Mouse (Mus musculus): Measurements from ENCODE around the gene Bscl2.

Bscl2 gene

GRCm38 (mm10) chr19:8837251-8837791 is at the start of gene Bscl2:
TSS of gene Bscl2 (plus strand) at chr19:8837467.
- DNase-seq (ENCODE audit: low spot score in 2 of 2) = peak; percentile 68 to 77

- DNase-seq (ENCODE audit: low spot score in 2 of 2) = no peak
These were observed 48.7 kb upstream of the Bscl2 start for GRCm38 (mm10) chr19:8788521-8788920.

- DNase-seq (ENCODE audit: low spot score in 2 of 2) = no peak
These were observed 48.1 kb upstream of the Bscl2 start for GRCm38 (mm10) chr19:8789171-8789570.

- DNase-seq (ENCODE audit: low spot score in 2 of 2) = no peak
These were observed 47.1 kb upstream of the Bscl2 start for GRCm38 (mm10) chr19:8790171-8790570.

GRCm38 (mm10) chr19:8798264-8798946 is 38.9 kb upstream of the Bscl2 start, which contains the start of gene Polr2g:
TSS of gene Polr2g (minus strand) at chr19:8798577.
- peak; percentile 73 to 79 for DNase-seq (ENCODE audit: low spot score in 2 of 2)

GRCm38 (mm10) chr19:8798947-8799315 is 38.3 kb upstream of the Bscl2 start:
- no peak for DNase-seq (ENCODE audit: low spot score in 2 of 2)

GRCm38 (mm10) chr19:8802130-8802821 is 35.0 kb upstream of the Bscl2 start, which contains the start of gene Zbtb3:
TSS of gene Zbtb3 (plus strand) at chr19:8802555.
- DNase-seq (ENCODE audit: low spot score in 2 of 2) = peak; percentile 80 to 83

- no peak for DNase-seq (ENCODE audit: low spot score in 2 of 2)
These were observed 34.0 kb upstream of the Bscl2 start for GRCm38 (mm10) chr19:8803204-8803780.

GRCm38 (mm10) chr19:8803879-8804660 is 33.2 kb upstream of the Bscl2 start:
- DNase-seq (ENCODE audit: low spot score in 2 of 2) = no peak

- no peak for DNase-seq (ENCODE audit: low spot score in 2 of 2)
These were observed 30.5 kb upstream of the Bscl2 start for GRCm38 (mm10) chr19:8806810-8807209.

- DNase-seq (ENCODE audit: low spot score in 2 of 2) = no peak
These were observed 21.5 kb upstream of the Bscl2 start for GRCm38 (mm10) chr19:8815812-8816211.

GRCm38 (mm10) chr19:8817001-8817400 is 20.3 kb upstream of the Bscl2 start:
- DNase-seq (ENCODE audit: low spot score in 2 of 2) = no peak

- DNase-seq (ENCODE audit: low spot score in 2 of 2) = no peak
These were observed 18.9 kb upstream of the Bscl2 start for GRCm38 (mm10) chr19:8818301-8818798.

- DNase-seq (ENCODE audit: low spot score in 2 of 2) = peak; percentile 81 to 83
These were observed 18.3 kb upstream of the Bscl2 start, which contains the start of gene Ttc9c for GRCm38 (mm10) chr19:8818801-8819595. TSS of gene Ttc9c (minus strand) at chr19:8819333.

- peak; percentile 93 to 94 for DNase-seq (ENCODE audit: low spot score in 2 of 2)
These were observed 17.5 kb upstream of the Bscl2 start, which contains the start of gene Hnrnpul2 for GRCm38 (mm10) chr19:8819596-8820423. TSS of gene Hnrnpul2 (plus strand) at chr19:8820010.

GRCm38 (mm10) chr19:8820424-8820956 is 16.8 kb upstream of the Bscl2 start:
- DNase-seq (ENCODE audit: low spot score in 2 of 2) = peak; percentile 33 to 40

GRCm38 (mm10) chr19:8821146-8821545 is 16.1 kb upstream of the Bscl2 start:
- DNase-seq (ENCODE audit: low spot score in 2 of 2) = no peak

GRCm38 (mm10) chr19:8822696-8823095 is 14.6 kb upstream of the Bscl2 start:
- no peak for DNase-seq (ENCODE audit: low spot score in 2 of 2)

- no peak for DNase-seq (ENCODE audit: low spot score in 2 of 2)
These were observed 7.6 kb upstream of the Bscl2 start, which contains the start of gene AC129217.1 for GRCm38 (mm10) chr19:8829660-8830059. TSS of gene AC129217.1 (plus strand) at chr19:8829773.

Measured in spleen, postnatal 14 days (tissue).